Mouse (Mus musculus): ENCODE measurements around the gene Sf3b2. TPM values are rescaled to one million over a fixed set of nuclear protein-coding genes. Genes with fewer than 3 reads are reported as not detected.
A peak's percentile ranks its signal among the peaks of the same experiment; 100 is the strongest.
"Not testable (repeated sequence)": the region's sequence is repeated elsewhere in the genome, so short reads cannot be mapped to it uniquely, and the experiment has no call there.

Sf3b2 gene
- polyA plus RNA-seq, 2 experiments from 2014 or later, result 299 to 359 TPM

DNA sequence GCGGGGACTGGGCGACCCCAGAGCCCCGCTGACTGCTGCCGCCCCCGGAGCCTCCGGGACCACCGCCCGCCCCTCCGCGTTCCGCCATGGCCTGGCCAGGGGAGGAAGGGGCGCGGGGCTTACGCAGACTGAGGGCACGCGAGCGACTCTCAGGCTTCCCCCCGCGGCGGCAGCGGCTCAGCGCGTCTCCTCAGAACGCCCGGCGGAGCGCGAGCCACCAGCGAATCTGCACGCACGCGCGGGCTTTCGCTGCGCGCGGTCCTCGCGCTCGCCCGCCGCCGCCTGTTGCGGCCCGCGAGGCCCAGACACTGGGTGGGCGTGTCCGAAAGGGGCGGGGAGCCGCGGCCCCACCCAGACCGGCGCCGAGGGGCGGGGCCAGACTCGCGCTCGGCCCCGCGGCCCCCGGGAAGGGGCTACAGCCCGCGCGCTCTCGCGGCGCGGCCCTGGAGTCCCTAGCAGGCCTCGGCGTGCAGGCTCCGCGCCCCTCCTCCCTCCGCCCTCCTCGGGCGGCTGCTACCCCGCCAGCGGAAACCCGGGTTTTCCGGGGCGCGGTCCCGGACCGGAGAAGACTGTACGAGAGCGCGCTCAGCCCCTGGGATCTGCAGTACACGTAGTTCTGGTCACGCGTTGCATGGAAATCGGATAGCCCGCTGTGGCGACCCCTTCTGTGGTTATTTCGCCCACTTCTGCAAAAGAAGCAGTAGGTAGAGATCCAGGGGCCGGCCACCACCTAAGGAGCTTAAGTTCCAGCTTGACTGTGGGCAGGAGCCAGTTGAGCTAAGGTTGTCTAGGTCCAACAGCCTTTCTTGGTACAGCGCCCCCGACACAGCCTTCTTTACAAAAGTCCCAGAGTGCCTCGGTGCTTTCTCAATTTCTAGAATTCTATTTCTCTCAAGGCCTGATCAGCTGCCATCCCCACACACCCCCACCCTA, 22.2 kb downstream of the Sf3b2 start, which contains the start of gene Pacs1:
Gene Pacs1, minus strand, starts transcription at position 319 of the 933 bp plus-strand sequence.
- peak; percentile 85 for ATAC-seq

DNA sequence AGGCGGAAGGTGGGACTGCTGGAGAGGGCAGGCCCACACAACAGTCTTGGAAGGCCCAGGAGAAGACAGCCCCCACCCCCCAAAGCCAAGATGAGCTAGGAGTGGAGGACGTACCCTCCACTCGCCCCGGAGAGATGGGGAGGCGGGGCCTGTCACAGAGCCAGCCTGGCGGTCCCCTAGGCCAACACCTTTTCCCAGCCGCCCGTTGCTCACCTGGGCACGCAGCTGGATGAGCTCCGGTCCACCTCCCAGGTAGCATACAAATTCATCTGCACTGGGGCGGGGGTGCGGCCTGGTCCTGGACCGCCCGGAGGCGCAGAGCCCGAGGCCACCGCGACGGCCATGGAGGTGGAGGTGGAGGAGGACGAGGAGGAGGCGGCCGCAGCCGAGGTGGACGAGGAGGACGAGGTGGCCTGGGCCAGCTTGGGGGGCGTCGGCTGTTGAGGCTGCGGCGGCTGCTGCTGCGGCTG, 22.9 kb downstream of the Sf3b2 start:
- ATAC-seq, result no peak

DNA sequence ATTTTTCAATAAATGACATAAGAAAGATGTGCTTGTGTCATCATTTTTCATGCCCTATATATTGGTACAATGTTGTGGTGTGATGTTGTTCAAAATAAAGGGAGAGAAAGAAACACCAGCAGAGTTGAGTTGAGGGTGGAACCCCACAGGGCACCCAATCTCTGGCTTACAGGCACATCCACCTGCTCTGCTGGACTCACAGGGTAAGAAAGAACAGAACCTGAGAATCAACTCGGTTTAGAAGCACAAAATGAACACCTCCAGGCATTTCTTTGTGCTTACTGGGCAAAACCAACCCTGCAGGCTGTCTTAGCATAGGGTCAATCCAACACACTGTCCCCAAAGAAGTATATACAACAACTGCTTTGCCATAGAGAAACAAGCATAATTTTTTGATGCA, 23.8 kb downstream of the Sf3b2 start:
- ATAC-seq, result no peak

DNA sequence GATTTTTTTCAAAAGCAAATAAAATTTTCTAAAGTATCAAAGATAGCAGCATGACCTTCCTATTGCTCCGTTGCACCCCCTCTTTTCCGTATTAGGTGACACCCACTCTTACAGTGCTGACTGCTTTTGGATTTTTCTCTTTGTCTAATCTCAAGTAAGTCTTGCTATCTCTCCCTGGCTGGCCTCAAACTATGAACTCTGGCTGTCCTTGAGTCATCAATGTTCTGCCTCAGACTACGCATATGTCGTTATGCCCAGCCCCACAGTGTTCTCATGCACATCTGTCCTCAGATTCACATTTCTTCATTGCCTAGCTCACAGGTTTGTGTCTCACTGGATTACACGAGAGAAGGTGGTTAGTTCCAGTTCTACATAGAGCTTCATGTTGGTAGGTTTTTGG, 25.9 kb downstream of the Sf3b2 start:
- no peak for ATAC-seq

DNA sequence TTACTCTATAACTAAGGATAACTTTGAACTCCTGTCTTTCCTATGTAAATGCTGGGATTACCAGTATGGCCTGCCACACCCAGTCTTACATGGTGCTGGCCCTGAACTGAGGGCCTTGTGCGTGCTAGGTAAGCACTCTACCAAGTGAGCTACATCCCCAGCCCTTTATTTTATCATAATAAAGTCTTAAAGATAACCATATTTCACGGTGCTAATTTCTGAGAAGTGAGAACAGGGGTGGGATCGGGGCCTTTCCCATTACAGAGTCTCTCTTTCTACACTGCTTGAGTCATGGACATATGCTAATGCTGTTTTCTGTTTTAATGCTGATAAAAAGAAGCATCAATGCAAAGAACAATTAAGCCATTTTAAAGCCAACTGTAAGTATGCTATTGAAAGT, 26.4 kb downstream of the Sf3b2 start:
- no peak for ATAC-seq

DNA sequence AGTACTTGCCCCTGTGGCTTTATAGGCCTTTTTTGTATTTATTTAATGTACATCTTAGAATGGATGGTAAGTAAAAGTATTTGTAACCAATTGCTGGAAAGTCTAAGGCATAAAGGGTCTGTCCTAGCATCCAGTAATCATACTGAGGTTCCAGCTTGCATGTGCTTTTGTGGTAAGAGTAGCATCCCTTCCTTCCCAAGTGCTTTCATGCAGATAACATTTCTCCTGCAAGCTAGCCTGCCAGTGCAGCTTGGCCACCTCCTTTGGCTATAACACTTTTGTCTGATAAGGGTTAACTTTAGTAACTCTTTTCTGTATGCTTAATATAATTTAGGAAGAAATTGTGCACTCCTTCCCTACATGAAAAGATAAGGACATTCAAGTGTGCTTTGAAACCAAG, 27.2 kb downstream of the Sf3b2 start:
- no peak for ATAC-seq

DNA sequence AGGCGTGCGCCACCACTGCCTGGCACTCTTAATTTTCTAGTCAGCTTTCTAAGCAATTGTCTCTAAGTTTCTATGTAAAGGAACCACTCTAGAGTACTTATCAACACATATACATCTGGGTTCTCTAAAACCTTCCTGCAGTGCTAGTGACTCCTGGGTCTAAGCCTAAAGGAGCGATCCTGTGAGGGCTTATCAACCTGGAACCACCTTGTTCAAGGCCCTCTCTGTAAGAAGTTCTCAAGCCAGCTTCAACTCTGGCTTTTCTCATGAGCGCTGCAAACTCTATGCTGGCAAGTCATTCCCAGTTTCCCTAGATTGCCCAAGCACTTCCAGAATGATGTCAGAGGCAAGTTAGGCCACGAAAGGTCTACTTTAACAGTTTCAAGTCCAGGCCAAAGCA, 28.2 kb downstream of the Sf3b2 start:
- ATAC-seq, result no peak

DNA sequence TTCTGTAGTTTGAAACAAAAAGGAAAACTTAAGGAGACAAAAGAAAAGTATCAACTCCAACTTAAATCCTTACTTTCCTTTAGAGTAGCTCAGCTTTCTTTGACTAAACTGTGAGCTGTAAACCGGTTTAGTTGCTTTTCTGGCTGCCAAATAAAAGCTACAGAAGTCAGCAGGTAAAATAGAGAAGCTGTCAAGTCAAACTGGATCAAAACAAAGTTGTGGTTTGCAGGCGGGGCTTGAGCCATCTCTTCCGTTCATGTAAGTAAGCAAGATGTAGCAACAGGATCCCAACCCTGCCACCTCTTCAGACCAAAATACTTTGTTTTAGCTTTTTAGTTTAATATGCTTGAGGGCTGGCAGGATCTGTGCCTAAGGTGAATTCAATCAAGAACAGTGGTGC, 38.1 kb downstream of the Sf3b2 start:
- peak; percentile 73 for ATAC-seq

DNA sequence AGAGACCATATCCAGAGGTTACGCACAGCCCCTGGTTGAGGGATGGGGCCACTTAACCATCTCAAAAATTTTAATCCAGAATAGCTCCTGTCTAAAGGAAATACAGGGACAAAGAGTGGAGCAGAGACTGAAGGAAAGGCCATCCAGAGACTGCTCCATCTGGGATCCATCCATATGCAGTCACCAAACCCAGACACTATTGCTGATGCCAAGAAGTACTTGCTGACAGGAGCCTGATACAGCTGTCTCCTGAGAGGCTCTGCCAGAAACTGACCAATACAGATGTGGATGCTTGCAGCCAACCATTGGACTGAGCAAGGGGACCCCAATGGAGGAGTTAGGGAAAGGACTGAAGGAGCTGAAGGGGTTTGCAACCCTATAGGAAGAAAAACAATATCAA, 58.3 kb downstream of the Sf3b2 start:
- not testable (repeated sequence) for ATAC-seq

DNA sequence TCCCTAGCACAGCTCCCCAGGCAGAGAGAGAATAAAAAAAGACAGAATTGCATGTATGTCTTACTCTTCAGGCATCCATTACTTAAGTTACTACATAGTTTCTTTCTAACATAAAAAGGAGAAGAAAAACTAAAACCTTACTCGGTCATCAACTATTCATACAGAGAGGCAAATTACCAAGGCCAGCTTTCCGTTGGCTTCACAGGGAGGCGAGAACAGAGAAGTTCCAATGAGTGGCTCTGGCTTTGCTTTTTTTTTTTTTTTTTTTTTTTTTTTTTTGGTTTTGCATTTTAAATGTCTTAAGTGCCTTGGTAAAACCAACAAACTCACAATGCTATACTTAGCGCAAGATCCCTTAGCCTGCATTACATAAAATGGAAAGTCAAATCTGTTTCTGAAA, 62.6 kb downstream of the Sf3b2 start:
- no peak for ATAC-seq

DNA sequence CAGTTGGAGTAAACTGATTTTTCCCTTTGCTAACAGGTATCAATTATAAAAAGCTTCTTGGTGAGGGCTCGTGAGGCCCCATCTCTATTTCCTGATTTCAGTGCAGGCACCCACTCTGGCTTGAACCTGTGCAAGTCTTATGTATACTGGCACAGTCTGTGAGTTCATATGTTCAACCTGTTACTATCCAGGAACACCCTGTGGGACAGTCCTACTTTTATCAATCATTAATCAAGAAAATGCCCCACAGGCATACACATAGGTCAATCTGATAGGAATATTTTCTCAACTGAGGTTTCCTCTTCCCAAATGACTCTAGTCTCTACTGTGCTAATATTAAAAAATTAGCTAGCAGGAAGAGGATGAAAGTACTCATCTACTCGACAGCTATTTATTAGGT, 65.1 kb downstream of the Sf3b2 start:
- ATAC-seq, result no peak

DNA sequence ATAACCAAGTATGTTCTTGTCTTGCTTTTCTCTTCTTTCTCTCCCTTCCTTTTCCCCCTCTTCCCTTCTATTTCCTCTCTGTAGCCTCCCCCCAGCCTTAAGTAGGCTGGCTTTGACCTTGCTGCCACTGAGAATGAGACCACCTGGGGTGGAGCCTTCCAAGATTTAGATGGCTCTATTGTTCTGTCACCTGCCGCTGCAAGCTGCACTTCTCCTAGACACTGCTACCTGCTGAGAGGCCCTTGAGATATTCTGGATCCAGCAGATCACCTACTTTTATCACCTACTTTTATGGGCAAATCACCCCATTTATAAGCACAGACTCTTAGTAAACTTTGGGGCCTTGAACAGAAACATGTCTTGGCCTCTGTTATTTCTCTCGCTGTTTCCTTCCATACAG, 70.6 kb downstream of the Sf3b2 start:
- no peak for ATAC-seq

DNA sequence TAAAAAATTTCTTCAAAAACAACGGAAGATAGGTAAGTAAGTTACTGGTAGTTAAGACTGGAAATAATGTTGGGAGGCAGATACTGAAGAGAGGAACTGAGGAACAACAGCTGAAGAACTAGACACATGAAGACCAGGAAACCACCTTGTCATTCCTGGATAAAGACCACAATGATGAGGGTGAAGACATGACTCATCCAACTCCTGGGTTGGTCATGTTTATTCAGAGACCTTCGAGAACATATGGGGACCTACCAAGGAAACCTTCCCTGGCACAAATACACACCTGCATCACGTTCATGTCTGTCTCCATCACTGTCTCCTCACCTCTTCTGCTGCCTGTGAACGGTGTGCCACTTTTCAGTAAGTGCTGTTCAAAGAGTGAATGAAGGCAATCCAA, 71.2 kb downstream of the Sf3b2 start:
- ATAC-seq, result no peak

Other genes with a start within 250 kb of the Sf3b2 start
- under 1 TPM in 1 of 2 experiments, not detected in 1; 0.13 TPM for gene Rin1, start 245.0 kb downstream of the Sf3b2 start, polyA plus RNA-seq (2017; shearing (Covaris generic))
- gene Cd248, start 227.4 kb downstream of the Sf3b2 start, polyA plus RNA-seq (2017; shearing (Covaris generic)), result not detected
- gene Tmem151a, start 209.9 kb downstream of the Sf3b2 start, polyA plus RNA-seq (2017; shearing (Covaris generic)), result not detected
- 10 to 100 TPM; 49.2 to 51.1 TPM for gene Yif1a, start 206.9 kb downstream of the Sf3b2 start, polyA plus RNA-seq (2017; shearing (Covaris generic))
- gene Cnih2, start 196.9 kb downstream of the Sf3b2 start, polyA plus RNA-seq (2017; shearing (Covaris generic)), result not detected
- 100 to 1,000 TPM; 118 to 143 TPM for gene Rab1b, start 188.4 kb downstream of the Sf3b2 start, polyA plus RNA-seq (2017; shearing (Covaris generic))
- 1 to 10 TPM; 4.6 to 6.7 TPM for gene Klc2, start 176.9 kb downstream of the Sf3b2 start, polyA plus RNA-seq (2017; shearing (Covaris generic))
- 10 to 100 TPM; 15.7 to 16.3 TPM for gene Pacs1, start 22.3 kb downstream of the Sf3b2 start, polyA plus RNA-seq (2017; shearing (Covaris generic))
- under 1 TPM in 1 of 2 experiments, not detected in 1; 0.13 TPM for gene Gal3st3, start 2.9 kb upstream of the Sf3b2 start, polyA plus RNA-seq (2017; shearing (Covaris generic))
- gene Catsper1, start 40.3 kb upstream of the Sf3b2 start, polyA plus RNA-seq (2017; shearing (Covaris generic)), result not detected
- 1 to 10 TPM; 7.8 to 7.9 TPM for gene Cst6, start 54.1 kb upstream of the Sf3b2 start, polyA plus RNA-seq (2017; shearing (Covaris generic))
- 10 to 100 TPM; 43.7 to 51.9 TPM for gene Eif1ad, start 71.3 kb upstream of the Sf3b2 start, polyA plus RNA-seq (2017; shearing (Covaris generic))
- 100 to 1,000 TPM; 291 to 328 TPM for gene Banf1, start 71.7 kb upstream of the Sf3b2 start, polyA plus RNA-seq (2017; shearing (Covaris generic))
- gene Sart1, start 93.2 kb upstream of the Sf3b2 start, polyA plus RNA-seq (2017; shearing (Covaris generic)), result 10 to 100 TPM; 16.7 to 34.3 TPM
- not detected for gene Tsga10ip, start 107.1 kb upstream of the Sf3b2 start, polyA plus RNA-seq (2017; shearing (Covaris generic))
- 10 to 100 TPM; 50.3 to 53.6 TPM for gene Drap1, start 129.5 kb upstream of the Sf3b2 start, polyA plus RNA-seq (2017; shearing (Covaris generic))
- gene AI837181, start 129.7 kb upstream of the Sf3b2 start, polyA plus RNA-seq (2017; shearing (Covaris generic)), result 10 to 100 TPM; 17.6 to 18.6 TPM
- gene Fosl1, start 152.1 kb upstream of the Sf3b2 start, polyA plus RNA-seq (2017; shearing (Covaris generic)), result not detected
- gene Ccdc85b, start 162.4 kb upstream of the Sf3b2 start, polyA plus RNA-seq (2017; shearing (Covaris generic)), result 1 to 10 TPM; 1.1 to 1.2 TPM
- gene Fibp, start 165.2 kb upstream of the Sf3b2 start, polyA plus RNA-seq (2017; shearing (Covaris generic)), result 10 to 100 TPM; 65.0 to 84.0 TPM
- gene Ctsw, start 173.1 kb upstream of the Sf3b2 start, polyA plus RNA-seq (2017; shearing (Covaris generic)), result 100 to 1,000 TPM; 175 to 215 TPM
- 1 to 10 TPM; 1.5 to 1.9 TPM for gene Efemp2, start 178.5 kb upstream of the Sf3b2 start, polyA plus RNA-seq (2017; shearing (Covaris generic))
- 10 to 100 TPM; 34.3 to 39.7 TPM for gene Mus81, start 192.9 kb upstream of the Sf3b2 start, polyA plus RNA-seq (2017; shearing (Covaris generic))
- 1,000 to 10,000 TPM; 2,749 to 2,812 TPM for gene Cfl1, start 195.0 kb upstream of the Sf3b2 start, polyA plus RNA-seq (2017; shearing (Covaris generic))
- under 1 TPM; 0.33 to 0.51 TPM for gene 1700020D05Rik, start 208.3 kb upstream of the Sf3b2 start, polyA plus RNA-seq (2017; shearing (Covaris generic))
- 10 to 100 TPM; 16.3 to 18.4 TPM for gene Snx32, start 215.1 kb upstream of the Sf3b2 start, polyA plus RNA-seq (2017; shearing (Covaris generic))

All from activated CD4-positive, CD25-positive, alpha-beta regulatory T cell, adult 4 months (primary cell).